Mouse (Mus musculus) embryo, embryonic 11.5 days (tissue): ENCODE measurements around the gene Trim30a.
"Not testable (repeated sequence)": the region's sequence is repeated elsewhere in the genome, so short reads cannot be mapped to it uniquely, and the experiment has no call there.

Experiments
- DNase-seq: peaks from one replicate; pipeline ENCODE4 v3.0.0-alpha.2; 2012; ENCODE audit warnings: low read depth, low spot score

Trim30a gene

DNA sequence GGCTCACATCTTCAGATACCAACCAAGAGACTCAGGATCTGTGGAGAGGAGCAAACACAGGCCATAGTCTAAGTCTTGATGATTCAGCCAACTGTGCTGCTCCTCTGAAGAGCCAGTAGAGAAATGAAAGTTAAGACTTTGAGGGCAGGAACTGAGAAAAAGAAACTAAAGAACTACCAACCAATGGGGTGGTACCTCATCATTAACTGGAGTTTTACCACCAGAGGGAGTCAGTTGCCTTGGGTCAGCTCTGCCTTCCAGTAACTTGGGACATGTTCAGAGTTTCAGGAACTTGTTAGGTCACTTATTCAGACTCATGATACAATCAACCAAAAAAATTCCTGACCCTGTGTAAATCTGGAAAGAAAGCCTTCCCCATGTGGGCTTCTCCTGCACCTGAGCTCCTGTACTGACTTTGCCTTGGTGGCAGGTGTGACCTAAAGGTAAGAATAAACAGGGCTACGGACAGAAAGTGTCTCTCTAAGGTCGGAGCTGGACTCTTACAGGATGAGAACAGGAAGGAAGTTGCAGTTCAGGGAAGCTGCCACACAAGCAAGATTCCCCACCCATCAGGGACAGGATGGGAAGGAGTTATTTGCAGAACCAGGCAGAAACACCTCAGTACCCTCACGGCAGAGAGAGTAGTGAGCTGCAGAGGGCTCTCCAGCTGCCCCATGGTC, at the start of gene Trim30a:
Gene Trim30a, minus strand, starts transcription at position 129 of the 680 bp plus-strand sequence.
- no peak for DNase-seq

GRCm38 (mm10) chr7:104507421-104508065, 42.5 kb upstream of the Trim30a start, which contains the start of gene Trim30d:
Gene Trim30d, minus strand, starts transcription at chr7:104507849.
- not testable (repeated sequence) for DNase-seq

DNA sequence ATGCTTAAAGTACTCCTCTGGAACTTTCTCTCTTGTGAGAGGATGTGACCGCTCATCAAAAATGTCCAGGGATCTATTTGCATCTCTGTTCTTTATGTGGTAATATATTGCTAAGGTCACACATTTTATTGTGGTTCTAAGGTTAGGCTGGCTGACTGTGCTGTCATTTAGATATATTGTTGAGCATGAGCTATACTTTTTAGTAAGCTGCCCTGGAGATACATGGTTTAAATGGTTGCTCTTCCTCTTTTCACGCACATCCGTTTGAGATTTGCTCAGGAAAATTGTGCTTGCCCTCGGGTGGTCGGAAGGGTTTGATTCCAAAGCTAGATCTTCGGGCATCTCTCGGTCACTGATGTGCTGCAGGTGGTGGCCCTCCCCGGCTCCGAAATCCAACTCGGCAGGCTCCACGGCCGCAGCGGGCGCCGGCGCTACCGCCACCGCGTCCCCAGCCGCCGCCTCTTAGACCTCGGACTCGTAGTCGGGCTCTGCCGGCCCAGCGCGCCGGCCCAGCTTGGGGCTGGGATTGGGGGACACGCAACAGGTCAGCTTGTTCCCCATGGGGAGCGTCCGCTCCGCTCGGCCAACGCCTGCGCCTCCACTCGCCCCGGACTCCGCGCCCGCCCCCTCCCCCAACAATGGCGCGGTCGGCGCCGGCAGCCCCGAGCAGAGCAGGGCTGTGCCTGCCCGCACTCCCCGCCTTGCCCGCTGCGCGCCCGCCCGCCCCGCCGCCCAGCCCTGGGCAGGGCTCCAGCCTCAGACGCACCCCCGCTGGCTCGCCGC, 36.8 kb upstream of the Trim30a start:
- DNase-seq = no peak

DNA sequence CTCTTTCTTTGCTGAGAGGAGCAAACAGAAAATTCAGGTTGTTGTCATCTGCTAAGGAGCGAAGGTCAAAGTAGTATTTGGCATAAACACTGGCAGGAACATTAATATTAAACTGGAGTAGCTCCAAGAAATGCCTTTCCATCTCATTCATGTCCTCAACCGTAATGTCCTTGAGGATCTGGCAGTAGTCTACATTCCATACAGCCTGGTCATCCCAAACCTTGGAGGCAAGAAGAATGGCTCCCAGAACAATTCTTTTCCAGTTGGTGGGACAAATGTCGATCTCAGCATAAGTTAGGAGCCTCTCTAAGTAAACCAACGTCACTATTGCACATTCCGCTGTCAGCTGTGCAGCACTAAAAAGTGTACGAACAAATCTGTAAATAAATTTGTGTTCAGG, 36.2 kb upstream of the Trim30a start:
- DNase-seq = not testable (repeated sequence)

DNA sequence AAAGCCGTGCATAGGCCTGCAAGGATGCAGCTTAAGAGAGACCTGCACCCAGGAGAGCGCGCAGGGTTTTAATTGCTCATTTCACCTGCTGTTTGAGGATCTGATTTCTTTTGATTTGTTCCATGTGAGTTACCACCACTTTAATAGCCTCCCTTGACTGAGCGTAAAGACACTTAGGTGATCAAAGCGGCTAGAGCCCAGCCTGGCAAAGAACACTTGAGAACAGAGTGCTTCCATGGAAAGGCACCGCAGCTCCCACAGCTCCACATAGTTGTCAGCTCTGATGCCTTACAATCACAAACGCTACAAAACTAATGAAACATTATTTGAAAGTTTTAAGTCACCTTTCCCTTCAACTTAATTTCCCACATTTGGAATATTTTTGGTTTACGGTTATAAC, 34.5 kb upstream of the Trim30a start:
- DNase-seq = not testable (repeated sequence)

DNA sequence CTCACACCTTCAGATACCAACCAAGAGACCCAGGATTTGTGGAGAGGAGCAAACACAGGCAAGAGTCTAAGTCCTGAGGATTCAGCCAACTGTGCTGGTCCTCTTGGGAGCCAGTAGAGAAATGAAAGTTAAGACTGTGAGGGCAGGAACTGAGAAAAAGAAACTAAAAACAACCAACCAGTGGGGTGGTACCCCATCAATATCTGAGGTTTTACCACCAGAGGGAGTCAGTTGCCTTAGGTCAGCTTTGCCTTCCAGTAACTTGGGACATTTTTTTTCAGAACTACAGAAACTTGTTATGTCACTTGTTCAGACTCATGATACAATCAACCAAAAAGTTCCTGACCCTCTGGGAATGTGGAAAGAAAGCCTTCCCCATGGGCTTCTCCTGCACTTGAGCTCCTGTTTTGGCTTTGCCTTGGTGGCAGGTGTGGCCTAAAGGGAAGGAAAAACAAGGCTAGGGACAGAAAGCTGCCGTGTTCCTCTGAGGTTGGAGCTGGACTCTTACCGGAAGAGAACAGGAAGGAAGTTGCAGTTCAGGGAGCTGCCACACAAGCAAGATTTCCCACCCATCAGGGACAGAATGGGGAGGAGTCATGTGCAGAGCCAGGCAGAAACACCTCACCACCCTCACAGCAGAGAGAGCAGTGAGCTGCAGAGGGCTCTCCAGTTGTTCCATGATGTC, 18.9 kb downstream of the Trim30a start:
- DNase-seq = no peak

GRCm38 (mm10) chr7:104404460-104404950, 60.5 kb downstream of the Trim30a start:
- no peak for DNase-seq

- DNase-seq = no peak
Measured at GRCm38 (mm10) chr7:104401140-104401539, 63.9 kb downstream of the Trim30a start.

GRCm38 (mm10) chr7:104400698-104401097, 64.3 kb downstream of the Trim30a start, which contains the start of gene Trim30c:
Gene Trim30c, minus strand, starts transcription at chr7:104400837.
- DNase-seq = no peak

DNA sequence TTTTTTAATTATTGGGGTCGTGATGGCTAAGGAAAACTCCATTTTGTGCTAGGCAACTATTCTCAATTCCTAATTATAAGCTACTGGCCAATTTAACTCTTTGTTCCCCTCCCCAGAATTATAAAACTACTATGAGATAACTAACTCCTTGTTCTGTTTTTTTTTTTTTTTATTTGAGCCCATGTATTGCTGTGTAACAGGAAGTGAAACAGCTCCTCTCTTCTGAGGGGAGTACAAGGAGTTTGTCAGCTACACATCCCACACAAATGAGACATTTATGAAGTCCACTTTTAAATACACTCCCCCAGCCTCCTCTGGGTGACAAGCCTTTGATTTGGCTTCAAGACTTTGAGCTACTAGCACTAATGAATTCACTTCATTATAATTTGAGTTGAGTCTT, 66.5 kb downstream of the Trim30a start:
- no peak for DNase-seq

DNA sequence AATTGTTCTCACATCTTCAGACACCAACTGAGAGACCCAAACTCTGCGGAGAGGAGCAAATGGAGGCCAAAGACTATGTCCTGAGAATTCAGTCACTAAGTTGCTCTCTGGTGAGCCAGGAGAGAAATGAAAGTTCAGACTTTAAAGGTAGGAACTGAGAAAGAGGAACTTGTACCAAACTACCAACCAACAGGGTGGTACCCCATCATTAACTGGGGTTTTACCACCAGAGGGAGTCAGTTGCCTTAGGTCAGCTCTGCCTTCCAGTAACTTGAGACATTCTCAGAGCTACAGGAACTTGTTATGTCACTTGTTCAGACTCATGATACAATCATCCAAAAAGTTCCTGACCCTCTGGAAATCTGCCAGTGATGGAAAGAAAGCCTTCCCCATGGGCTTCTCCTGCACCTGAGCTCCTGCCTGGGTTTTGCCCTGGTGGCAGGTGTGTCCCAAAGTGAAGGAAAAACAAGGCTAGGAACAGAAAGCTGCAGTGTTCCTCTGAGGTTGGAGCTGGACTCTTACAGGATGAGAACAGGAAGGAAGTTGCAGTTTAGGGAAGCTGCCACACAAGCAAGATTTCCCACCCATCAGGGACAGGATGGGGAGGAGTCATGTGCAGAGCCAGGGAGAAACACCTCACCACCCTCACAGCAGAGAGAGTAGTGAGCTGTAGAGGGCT, 95.1 kb downstream of the Trim30a start, which contains the start of gene Trim30b:
Gene Trim30b, minus strand, starts transcription at position 149 of the 679 bp plus-strand sequence.
- no peak for DNase-seq

DNA sequence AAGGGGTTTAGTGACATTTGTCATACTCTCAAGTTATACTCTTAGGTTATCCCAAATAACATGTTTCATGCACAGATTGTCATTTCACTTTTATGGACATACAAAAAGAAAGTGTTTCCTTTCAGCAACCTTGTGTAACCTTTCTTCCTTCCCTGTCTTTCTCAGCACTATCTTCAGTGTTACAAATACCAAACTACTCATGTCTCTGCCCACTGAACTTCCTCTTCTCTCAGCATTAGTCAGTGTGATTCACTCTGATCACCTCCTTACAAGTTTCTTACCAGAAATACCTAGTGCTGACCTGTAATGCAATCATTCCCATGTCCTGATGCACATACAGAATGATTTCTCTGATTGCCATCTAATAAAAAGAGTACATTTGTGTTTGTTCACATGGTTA, 98.7 kb downstream of the Trim30a start:
- no peak for DNase-seq
